Mouse (Mus musculus) common myeloid progenitor, adult 5-6 weeks (primary cell): ENCODE results near the gene Umodl1. TPM values are rescaled to one million over a fixed set of nuclear protein-coding genes. Genes with fewer than 3 reads are reported as not detected.

Experiments
- ATAC-seq: replicated peaks from 2 replicates; pipeline ENCODE4 v1.8.0; 2016; ENCODE audit warnings: low read depth, mild to moderate bottlenecking, moderate TSS enrichment, inconsistent platforms; ENCODE audit not compliant: poor library complexity, severe bottlenecking
- total RNA-seq: library from RNA; stranded (forward); fragments of 200-1000, 187-1606 nt; gene quantifications from 2 replicates; pipeline ENCODE4 v1.2.3, GENCODE M21; 2017

Umodl1 gene
- not detected in 2 replicates for total RNA-seq

DNA sequence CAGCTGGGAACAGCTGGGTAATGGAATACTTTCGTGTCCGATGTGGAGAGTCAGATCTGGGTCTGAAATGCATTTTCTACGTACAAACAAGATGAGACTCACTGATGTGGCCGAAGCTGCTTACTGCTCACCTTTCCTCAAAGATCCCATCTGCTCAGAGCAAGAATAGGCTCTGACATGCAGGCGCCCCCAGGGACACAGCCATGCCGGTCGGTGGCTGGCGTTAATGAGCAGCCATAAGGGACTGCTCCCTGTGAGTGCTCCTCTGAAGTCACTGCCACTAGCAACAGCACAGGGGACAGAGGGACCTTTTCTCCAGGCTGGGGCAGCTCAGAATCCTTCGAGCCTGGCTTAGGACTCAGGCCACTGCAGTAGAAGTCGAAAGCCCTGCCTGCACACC, at the start of gene Umodl1:
Gene Umodl1 (plus strand): TSS at position 301 of the 400 bp plus-strand sequence.
- ATAC-seq, result no peak

DNA sequence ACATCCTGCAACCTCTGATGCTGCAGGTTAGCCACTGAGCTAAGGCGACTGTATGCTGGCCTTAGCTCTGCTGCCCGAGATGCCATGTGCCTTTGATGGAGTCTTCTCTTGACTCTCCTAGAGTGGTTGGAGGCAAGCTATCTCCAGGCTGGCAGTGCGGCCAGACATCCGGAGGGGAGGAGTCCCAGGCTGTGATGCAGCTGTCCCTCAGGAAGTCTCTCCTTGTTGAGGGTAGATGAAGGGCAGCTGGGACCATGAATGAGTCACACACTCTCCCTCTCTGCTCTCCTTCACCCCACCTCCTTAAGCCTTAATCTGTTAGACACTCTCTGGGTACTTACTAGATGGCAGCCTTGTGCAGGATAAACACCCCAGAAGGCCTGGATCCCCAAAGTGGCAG, 46.9 kb upstream of the Umodl1 start:
- ATAC-seq, result peak; percentile 88

DNA sequence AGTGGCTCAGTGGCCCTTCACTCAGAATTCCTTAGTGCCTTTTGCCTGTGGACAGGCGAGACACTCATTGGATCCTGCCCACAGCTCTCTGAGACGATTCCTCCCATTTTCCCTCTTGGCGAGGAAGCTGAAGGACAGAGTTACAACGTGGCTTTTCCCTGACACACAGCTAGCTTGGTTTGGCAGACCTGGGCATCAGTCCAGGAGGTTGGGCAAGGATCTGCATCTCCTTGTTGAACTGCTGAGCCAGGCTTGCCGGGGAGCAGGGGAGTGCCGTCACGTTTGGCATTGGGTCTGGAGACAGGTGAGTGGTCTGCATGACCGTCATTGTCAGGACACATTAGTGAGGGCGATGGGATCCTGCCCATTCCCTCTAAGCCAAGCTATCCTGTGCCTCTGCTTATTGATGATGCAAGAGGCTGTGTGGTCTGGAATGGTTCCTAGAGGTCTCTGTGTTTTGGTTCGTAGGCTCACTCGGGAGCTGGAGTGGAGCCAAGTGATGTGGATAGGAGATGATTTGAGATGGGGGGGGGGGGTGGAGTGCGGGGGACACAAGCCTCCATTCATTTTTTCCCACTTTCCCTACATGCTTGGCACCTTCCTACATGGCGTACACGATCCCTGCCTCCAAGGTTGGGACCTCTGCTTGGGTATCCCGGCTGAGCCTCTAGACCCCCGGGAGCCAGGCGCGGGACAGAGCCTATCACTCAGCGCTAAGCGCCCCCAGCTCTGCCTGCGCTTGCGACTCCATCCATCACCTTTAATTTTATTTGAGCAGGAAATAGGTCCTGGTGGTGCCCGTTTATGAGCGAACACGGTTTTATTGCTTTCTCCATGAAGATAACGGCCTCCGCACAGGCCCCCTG, 43.3 kb upstream of the Umodl1 start:
- no peak for ATAC-seq

DNA sequence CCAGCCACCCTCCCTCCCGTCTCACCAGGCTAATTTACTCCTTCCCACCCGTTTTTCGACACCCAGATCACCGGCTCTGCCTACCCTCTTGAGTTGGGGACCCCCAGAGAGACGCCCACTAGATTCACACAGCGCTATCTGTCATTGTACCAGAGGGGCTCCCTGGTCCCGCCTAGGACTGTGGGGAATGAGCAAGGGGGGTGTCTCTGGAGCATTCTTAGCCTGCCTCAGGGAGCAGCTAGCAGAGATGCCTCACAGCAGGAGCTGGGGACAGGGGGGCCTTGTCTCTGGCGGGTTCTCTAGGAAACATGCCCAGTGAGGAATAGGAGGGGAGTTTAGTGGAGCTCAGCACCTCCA, 42.7 kb upstream of the Umodl1 start:
- ATAC-seq, result no peak

DNA sequence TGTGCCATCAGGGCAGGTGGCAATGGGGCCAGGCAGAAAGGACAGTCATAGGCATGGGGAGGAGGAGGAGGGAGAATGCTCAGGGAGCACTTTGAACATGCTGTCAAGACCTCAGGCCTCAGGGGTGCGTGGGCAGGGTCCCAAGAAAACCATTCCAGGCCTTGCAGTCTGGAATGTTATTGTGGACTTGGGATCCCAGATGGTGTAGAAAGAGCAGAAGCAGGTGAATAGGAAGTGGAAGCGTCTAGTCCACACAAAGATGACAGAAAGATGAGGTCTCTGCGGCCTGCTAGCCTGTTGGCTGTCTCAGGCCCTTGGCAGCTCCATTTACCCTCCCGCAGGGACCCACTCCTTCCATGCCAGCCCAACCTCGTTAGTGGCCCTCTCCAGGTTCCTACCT, 41.9 kb upstream of the Umodl1 start:
- no peak for ATAC-seq

DNA sequence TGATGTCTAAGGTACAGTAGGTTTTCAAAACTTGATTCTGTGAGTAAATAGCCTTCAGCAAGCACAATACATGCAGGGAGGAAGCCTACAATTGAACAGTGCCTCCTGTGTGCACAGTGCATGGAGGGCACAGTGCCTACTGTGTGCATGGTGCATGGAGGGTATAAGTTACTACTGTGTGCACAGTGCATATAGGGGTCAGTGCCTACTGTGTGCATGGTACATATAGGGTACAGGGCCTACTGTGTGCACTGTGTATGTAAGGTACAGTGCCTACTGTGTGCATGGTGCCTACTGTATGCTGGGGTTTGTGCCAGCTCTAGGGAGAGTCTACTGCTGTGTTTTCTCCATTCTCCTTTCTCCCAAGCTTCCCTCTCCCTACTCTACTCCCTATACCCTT, 40.2 kb upstream of the Umodl1 start:
- no peak for ATAC-seq

DNA sequence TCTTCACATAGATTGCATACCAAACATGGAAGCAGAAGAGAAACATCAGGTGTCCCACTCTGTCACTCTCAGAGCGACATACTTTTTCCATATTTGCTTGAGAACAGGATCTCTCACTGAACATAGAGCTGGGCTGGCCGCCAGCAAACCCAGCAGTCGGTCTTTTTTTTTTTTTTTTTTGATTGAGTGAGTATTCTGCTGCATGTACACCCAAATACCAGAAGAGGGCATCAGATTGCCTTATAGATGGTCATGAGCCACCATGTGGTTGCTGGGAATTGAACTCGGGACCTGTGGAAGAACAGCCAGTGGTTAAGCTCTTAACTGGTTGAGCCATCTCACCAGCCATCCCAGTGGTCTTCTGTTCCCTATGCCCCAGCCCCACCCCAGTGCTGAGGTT, 30.9 kb upstream of the Umodl1 start:
- ATAC-seq, result no peak

DNA sequence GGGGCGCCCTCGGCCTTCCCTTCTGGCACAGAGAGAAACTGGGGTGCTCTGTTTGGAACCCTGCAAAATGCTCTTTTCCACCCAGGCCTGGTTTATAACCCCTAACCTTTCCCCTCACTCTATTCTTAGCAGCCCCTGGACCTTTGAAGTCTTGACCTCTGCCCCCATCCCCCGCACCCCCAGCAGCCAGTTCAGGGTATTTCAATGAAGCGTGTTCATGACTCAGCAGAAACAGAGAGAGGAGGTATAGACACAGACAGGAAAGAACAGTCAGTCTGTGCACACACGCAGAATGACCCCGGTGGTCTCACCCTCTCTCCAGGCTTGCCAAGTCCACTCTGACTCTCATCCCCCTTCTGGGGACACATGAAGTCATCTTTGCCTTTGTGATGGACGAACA, 23.6 kb upstream of the Umodl1 start:
- ATAC-seq, result no peak

DNA sequence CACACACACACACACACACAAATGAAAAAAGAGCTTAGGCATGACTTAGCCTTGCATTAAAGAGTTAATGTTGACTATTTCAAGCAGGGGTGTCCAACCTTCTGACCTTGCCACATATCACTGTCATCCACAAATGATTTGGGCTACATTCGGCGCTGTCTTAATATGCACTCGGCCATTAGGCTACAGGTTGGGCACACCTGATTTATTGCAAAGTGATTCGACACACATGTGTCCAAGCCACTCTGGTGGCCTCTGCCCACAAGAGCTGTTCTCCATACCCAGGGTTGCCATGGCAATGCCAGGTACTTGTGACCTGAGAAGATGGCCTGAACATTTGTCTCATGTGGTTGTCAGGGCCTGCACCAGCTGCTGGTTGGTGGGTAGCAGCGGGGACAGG, 21.6 kb upstream of the Umodl1 start:
- no peak for ATAC-seq

DNA sequence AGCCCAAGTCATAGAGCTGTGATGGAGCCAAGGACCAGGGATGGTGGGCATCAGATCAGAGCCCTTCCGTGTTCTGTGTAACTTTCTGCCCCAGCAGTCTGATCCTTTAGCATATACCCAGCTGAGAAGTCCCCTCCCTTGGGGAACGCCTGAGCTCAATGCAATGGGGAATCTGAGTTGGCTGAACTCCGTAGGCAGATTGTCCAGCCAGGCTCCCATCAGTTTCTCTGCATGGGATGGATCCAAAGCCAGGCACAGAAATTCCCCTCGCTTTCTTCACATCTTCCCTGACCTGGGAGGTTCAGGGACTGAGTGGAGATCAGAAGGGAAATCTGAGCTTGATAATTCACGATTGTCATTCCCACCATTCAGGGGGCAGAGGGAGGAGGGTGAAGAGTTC, 19.1 kb upstream of the Umodl1 start:
- no peak for ATAC-seq

DNA sequence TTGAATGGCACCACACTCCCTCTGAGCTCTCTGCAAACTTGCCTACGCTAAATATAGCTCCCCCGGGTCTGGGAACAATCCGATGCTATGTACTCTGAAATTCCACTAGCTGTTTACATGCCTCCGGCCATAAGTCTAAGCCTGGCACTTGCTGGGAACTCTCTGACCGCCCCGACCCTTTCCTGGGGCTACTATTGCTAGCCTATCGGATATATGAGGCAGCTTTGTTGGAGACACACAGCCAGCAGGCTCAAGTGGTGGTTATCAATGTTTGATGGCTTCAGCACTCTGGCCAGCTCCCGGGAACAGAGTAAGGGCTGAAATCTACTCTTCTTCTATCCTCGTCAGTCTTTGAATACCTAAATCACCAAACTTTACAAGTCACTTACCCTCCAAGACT, 15.9 kb upstream of the Umodl1 start:
- no peak for ATAC-seq

DNA sequence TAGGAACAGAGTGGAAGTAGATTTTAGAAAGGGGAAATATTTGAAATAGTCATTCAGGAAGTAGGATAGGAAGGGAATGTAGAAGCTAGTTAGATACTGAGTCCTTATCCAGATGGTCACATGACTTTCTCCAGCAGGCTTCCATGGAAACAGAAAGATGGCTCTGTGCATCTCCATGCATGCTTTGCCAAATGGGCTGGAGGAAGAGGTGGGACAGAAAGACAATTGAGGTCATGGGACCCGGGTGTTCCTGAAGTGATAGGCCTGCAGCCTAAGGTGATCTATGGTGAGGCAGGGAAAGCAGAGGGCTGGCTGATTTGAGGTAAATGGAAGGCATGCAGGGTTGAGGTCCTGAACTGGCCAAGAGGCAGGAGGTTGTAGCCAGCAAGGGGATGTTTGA, 6.1 kb upstream of the Umodl1 start:
- ATAC-seq, result no peak

DNA sequence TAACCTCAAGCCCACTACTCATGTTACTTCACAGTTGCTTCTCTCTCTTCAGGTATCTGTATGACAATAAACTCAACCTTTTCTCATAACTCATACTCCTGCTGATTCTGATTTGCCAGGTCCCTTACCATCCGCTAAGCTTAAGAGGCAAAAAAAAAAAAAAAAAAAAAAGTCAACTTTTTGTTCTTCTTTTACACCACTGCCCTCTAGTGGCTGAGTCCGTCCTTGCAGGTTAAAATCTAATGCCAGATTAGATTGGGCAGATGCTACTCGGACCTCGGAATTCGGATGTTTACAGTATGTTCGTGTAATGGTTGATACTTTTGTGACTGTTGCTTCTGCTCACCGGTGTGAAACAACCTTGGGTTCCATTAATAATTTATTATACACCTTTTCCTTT, 3.7 kb upstream of the Umodl1 start:
- peak; percentile 52; the same call in 1 of the 2 replicates for ATAC-seq

DNA sequence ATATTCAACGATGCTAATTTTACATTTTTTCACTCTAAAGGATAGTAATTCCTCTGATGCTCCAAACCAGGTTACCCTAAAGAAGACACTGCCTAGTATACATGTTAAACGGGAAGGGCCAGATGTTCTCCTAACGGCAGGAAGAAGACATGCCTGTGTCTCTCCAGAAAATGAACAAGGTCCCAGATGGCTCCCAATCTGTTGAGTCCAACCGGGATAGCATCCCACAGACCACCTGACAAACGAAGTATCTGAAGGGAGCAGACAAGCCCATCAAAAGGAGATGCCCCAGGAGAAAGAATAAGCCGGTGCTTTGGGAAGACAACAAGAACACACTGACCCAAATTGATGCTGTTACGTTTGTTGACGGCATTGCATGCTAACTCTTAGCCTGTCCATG, 2.8 kb upstream of the Umodl1 start:
- no peak for ATAC-seq

DNA sequence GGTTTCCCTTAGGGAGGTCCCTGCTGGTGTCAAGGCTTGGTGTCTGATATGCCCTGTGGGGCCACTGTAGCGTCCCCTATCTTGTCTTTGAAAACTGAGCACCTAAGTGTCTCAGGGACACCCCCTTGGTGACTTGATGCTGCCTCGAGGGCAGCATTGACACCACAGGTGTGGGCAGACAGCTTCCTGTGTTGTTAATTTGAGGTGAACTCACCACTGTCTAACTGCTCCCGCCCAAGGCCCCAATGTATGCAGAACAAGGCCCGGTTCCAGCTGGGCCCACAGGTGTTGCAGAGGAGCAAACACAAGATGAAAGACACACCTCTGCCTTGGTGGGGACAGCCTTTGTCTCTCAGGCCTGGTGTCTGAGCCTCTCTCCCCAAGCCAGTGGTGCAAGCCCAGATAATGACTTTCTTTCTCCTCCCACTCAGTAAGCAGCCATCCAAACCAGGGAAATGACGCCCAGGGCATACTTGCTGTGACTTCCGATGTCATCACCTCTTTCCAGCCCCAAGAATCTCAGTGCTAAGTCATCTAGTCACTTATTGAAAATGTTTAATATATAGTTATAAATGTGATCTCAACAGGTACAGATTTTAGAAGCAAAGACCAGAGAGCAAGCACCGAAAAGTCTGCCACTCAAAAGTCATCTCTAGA, 7.6 kb downstream of the Umodl1 start:
- no peak for ATAC-seq

DNA sequence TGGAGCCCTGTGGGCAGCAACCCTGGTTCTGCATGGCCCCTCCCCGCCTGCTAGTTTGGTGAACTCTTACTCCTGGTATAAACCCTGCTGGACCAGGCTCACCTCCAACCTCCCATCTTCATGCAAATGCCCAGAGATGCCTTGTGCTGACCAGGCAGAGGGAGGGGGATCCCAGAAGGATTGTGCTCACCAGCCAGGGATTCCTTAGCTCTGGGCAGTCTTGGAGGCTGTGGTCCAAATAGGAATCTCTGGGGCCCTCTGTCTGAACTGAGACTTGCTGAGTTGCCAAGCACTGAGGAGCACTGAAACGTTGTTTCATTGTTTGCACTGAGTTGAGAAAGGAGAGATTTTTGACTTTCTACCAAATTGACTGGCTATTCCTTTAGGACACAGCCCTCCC, 8.4 kb downstream of the Umodl1 start:
- no peak for ATAC-seq

DNA sequence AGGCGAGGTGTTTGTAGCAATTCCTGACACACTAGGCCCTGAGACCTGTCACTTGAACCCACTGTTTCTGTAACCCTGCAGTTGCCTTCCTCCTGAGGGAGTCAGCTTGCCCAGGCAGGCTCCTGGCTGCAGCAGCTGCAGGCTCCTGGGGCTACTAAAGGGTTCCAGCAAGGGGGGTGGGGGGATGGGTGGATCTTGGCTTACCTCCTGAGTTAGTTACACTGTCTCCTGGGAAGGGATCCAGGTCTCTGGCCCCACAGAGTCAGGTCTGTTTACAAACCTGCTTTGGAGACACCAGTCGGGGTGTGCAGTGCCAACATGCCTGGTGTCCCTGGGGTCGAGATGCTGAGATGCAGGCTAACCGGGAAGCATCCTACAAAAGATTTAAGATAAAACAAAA, 15.5 kb downstream of the Umodl1 start:
- no peak for ATAC-seq

DNA sequence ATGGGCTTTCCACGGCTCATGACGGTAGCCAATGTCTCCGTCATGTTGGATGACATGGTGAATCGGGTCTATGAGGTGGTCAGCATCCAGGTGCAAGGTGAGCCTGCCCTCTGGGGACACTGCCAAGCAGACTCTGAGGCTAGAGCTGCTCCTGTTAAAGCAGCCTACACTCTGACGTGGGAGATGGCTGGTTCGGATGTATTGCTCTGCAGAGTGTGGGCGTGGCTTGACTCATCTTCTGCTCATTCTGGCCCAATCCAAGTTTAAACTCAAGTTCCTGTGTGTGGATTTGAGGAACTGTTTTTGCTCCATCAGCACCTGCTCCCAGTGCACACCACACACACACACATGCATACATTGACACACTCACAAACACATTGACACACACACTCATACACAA, 17.4 kb downstream of the Umodl1 start:
- ATAC-seq, result no peak

DNA sequence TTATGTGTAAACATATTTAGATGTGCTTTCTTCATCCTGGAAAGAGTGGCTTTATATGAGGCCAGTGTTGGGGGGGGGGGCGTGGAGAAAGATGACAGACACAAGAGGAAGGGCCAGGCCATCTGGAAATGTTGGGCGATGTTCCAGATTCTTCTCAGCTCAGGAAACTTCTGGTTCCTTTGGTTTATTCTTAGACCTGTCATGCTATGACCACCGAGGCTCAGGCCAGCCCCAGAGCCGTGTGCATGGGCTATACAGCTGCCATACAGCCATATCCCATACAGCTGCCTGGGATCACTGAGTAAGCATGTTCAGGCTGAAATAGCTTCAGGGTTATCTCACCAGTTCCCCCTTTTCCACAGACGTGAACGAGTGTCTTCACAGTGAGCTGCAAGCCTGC, 18.9 kb downstream of the Umodl1 start:
- peak; percentile 87 for ATAC-seq

DNA sequence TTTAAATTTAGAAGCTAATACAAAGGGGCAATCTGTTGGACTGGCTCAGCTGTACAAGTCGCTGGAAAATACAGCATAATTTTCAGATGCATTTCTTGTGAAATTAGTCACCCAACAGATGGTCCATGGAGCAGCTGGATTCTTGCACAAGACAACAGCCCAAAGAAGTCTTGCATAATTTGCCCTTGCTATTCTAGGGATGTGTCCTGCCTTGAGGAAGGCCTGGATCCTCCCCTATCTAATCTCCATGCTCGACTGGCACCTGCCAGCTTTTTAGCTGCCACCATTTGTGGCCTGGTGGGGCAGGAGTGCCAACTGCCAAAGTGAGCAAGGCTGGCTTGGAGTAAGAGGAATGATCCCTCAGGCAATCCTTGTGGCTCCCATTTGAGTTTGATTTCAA, 22.9 kb downstream of the Umodl1 start:
- ATAC-seq, result no peak

DNA sequence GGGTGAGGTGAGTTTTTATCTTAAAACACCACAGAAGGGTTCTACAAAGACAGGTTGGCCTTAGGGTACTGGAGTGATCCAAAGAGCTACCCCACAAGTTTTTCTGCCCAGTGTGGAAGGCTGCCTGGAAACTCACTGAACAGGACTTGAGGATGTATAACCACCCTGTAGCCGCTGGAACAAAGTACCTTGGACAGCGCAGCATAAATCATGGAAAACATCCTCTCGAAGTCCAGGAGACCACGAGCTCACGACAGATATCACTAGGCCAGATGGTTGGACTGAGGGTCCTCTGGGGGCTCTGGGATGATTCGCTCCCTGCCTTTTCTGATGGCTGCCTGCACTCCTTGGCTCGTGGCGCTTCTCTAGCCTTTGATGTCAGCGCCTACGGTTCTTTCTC, 24.1 kb downstream of the Umodl1 start:
- ATAC-seq, result no peak

DNA sequence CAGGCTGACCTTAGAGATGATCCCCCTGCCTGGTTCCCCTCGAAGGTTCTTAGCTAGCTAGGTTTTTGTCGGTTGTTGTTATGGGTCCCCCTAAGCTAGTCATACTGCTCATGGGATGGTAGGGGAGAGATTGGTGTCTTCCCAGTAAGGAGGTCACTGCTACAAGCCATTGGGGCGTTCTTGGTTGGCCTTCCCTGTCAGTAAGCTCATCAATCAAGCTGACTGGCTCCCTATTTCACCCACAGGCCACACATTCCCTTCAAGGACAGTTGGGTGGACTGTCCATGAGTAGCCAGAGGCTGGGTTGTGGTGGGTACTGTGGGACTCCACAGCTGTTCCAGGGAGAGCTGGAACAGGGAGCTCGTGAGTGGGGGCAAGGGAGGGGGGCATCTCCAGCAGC, 29.1 kb downstream of the Umodl1 start:
- ATAC-seq, result no peak
